Mouse (Mus musculus): ENCODE measurements around the gene Mpp3.
A peak's percentile ranks its signal among the peaks of the same experiment; 100 is the strongest.
"Not testable (repeated sequence)": the region's sequence is repeated elsewhere in the genome, so short reads cannot be mapped to it uniquely, and the experiment has no call there.

Mpp3 gene

DNA sequence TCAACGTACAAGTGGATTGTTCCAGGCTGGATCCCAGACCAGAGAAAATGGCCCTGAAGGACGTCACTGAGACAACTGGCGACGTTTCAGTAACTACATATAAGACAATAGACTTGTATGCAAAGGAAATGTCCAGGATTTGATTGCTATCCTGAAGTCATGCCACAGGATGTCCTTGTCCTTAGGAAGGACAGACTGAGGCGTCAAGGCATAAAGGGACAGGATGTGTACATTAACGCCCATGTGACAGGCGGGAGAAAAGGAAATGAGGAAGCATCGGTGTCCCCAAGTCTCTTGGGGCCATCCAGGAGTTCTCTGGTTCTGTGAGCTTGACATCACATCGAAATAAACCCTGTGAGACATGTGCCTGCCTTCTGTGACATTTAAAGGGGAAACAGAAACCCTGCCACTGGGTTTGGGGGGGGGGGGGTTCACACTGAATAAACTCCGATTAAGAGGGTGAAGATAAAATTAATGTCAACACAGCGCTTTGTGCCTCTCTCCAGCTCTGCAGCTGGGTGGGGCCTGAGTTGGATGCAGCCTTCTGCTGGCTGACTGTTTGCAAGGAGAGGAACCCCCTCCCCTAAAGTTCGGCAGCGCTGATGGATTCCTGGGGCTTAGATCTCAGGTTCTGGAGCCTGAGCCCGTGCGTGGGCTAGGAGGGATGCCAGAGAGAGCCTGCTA, 19.2 kb downstream of the Mpp3 start:
- no peak for DNase-seq

DNA sequence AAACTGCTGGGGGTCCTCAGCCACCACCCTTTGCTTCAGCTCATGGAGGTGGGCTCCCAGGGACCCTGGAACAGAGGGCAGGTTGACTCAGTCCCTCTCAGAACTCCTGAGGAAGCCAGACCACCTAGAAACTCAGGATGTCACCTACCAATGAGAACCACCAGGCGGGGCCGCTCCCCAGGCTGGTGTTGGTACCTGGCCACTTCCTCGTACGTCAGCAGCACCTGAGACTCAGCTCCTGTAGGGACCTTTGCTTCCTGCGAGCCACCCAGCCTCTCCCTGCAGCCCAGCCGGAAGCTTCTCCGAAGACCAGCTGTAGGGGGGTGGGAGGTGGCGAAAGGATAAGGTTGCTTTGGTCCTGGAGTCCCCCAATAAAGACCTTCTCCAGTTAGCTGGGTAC, 19.9 kb downstream of the Mpp3 start:
- no peak for DNase-seq

DNA sequence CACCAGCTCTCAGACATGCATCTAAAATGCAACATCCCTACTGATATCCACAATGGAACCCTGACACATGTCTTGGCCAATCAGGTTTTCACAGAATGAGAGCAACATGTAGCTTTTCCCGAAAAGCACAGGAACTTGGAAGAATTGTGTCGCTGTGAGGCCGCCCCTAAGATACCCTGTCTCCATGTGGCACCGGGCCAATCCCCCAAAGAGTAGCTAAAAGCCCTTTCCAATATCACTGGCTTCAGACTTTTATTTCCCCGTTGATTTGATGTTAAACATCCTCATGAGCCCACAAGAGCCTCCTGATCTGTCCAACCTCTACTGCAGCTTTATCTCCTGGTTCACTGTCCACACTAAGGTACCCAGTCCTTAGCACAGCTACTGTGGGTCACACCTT, 21.6 kb downstream of the Mpp3 start:
- no peak for DNase-seq

DNA sequence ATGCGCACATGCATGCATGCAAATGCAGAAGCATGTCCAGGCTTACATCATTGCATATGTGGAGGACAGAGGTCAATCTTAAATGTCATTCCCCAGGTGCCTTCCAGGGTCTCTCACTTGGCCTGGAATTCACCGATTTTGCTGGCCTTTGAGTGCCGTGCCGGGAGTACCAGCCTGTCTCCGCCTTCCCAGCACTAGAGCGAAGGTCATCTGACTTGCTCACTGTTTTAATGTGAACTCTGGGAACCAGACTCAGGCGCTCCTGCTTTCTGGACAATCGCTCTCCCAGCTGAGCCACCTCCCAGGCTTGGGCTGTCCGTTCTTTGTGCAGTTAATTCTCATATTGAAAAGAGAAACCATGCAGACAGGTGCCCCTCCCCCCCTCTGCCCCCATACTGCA, 22.0 kb downstream of the Mpp3 start:
- DNase-seq = no peak

DNA sequence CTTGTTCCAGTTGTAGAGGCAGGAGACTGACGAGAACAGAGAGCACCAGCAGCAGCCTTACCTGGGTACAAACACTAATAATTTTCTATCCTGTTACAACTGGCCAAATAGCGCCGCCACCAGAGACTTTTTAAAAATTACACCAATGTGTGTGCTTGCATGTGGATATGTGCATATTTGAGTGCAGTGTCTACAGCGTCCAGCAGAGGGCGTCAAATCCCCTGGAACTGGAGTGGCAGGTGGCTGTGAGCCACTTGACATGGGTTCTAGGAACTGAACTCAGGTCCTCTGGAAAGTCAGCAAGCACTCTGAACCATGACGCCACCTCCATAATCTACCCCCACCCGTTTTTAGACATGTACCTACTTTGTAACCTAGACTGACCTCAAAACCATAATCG, 24.0 kb downstream of the Mpp3 start:
- DNase-seq = no peak

DNA sequence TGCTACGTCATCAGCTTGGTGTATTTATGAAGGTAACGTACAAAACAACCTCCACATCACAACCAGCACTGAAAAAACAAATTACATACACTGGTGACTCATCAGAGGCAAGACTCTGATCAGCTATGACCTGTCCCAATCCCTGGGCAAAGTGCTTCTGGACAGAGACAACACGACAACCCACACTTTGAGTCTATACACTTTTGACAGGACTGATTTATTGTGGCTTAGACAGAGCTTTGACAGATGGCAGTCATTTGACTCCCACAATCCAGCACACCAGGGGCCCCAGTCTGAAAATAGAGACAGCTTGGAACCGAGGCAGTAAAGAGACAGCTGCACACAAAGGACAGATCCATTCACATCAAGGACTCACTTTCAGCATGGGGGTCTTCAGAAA, 28.8 kb downstream of the Mpp3 start:
- no peak for DNase-seq

DNA sequence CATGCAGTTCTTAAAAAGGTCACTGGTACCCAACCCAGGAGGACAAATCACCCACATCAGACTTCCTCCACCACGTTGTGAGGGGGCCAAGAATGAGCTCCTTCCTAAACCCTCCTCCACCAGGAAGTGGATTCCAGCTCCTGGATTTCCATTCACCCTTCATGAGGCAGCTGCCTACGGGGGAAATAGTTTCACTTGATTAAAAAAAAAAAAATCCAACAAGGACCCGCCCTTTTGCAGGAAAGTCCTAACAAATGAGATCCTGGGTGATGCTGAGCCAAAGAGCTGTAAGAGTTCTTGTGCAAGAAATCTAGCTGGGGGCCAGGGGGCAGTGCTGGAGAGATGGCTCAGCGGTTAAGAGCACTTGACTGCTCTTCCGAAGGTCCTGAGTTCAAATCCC, 30.0 kb downstream of the Mpp3 start:
- DNase-seq = no peak

DNA sequence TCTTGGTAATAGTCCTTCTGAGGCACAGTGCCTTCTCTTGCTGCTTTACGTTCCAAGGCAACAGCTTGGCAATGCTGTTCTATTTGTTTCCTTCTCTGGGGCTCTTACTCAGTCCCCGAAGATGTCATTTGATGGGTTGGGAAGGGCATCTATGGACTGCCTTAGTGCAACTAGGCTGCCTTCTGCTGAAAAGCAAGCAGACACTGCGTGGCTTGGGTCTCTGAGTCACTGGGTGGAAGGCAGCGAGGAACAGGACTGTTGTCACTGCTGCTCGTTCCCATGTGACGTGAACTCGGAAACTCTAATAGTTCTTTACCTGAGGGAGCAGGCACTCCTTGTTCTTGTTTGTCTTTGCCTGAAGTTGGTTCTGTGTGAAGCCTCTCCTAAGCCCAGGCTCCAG, 32.3 kb downstream of the Mpp3 start:
- no peak for DNase-seq

DNA sequence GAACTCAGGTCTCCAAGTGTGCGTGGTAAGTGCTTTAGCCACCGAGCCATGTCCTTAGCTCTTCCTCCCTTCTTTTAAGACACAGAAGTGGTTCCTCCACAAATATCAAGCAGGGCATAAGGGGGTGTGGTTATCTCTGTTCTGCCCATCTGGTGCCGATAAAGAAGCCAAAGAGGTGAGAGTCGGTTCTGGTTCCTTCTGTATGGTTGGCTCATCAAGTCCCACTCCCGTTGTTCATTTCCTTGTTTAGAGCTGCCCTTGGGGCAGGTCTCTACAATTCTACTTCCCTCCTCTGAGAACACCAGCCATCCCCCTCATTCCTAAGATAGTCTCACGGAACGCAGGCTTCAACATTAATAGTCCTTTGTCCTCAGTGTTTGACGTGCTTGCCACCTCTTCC, 34.2 kb downstream of the Mpp3 start:
- no peak for DNase-seq

DNA sequence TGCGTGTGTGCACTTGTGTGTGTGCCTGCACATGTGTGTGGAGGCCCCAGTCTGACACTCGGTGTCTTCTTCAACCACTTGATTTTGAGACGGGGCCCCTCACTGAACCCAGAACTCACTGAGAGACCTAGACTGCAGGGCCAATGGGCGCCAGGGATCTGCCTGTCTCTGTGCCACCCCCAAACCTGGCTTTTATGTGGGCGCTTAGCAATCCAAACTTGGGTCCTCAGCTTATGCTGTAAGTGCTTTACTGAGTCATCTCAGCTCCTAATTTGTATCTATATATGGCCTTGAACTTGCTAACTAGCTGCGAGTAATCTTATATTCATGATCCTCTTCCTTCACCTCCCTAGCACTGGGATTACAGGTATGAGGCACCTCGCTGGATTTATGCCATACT, 35.9 kb downstream of the Mpp3 start:
- DNase-seq = no peak

DNA sequence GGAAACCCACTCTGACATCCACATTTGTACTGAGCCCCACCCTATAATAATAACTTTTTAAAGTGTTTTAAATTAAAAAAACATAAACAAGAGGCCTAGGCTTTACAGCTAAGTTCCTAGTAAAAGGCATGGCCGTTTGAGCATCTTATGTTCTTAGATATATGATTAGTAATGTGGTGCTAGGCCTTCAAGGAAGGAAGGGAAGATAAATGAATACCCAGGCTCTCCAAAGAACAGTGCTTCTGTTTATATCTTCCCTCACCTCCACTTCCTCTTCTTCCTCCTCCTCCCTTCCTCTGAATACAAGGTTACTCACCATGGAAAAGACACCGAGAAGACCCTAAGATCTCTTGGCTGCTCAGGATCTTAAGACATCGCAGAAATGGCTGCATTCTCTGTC, 36.4 kb downstream of the Mpp3 start:
- no peak for DNase-seq

DNA sequence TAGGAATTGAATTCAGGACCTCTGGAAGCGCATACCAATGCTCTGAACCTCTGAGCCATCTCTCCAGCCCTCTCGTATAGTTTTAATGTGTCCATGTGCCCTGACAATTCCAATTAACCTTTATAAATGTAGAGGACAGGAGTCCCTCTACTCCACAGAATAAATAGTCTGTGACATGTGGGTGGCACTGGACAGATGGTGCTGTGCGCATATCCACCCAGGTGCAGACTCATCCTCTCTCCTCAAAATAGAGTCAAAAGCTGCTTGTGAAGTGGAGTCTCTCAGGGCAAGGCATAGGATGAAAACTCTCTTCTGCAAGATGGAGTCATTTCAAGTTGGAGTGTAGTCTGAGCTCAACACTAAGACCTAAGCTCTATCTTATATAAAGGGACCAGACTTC, 38.0 kb downstream of the Mpp3 start:
- no peak for DNase-seq

DNA sequence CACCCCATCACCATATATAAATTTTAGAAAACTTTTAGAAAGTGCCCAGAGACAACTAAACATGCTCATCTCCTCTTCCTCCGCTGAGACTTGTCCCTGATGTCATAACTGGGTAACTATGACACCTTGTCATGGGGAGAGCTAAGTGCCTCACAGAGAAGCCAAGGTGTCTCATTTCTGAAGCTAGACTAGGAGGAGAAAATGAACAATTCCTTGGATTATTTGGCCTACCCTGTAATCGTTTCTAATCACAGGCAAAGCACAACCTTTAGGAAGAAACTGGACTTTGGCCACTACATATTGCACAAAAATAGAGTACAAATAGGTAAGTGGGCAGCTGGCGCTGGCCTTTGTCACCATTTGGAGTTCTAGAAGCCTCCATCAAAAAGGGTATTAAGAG, 41.3 kb downstream of the Mpp3 start, which contains the start of gene Dusp3:
TSS of gene Dusp3 (minus strand) at position 101 of the 400 bp plus-strand sequence.
- no peak for DNase-seq

DNA sequence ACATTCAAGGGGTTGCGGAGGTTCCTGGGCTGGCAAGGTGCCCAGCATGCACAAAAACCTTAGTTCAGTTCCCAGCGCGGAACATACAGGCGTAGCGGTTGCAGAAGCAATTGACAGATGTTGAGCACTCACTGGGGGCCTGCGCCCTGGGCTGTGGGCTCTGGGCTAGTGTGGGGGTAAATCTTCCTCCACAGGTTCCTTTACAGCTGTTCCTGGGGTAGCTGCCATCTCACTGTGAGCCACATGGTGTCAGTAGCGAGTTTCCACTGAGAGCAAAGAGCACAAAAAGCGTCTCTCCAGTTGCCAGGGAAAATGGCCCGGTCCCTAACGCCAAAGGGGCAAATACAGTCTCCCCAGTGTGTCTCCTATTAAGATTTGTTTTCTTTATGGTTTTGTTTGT, 42.3 kb downstream of the Mpp3 start:
- peak; percentile 52 to 73 for DNase-seq

DNA sequence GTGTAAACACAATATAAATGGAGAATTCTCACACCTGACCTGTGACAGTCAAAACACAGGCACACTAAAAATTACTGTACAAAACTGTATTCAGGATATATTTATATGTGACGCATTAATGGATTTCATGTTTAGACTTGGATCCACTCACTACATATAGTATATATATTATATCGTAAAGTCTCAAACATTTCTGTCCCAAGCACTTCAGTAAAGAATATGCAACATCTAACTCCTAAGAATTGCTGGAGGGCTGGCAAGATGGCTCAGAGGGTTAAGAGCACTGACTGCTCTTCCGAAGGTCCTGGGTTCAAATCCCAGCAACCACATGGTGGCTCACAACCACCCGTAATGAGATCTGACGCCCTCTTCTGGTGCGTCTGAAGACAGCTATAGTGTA, 42.8 kb downstream of the Mpp3 start:
- DNase-seq = not testable (repeated sequence)

DNA sequence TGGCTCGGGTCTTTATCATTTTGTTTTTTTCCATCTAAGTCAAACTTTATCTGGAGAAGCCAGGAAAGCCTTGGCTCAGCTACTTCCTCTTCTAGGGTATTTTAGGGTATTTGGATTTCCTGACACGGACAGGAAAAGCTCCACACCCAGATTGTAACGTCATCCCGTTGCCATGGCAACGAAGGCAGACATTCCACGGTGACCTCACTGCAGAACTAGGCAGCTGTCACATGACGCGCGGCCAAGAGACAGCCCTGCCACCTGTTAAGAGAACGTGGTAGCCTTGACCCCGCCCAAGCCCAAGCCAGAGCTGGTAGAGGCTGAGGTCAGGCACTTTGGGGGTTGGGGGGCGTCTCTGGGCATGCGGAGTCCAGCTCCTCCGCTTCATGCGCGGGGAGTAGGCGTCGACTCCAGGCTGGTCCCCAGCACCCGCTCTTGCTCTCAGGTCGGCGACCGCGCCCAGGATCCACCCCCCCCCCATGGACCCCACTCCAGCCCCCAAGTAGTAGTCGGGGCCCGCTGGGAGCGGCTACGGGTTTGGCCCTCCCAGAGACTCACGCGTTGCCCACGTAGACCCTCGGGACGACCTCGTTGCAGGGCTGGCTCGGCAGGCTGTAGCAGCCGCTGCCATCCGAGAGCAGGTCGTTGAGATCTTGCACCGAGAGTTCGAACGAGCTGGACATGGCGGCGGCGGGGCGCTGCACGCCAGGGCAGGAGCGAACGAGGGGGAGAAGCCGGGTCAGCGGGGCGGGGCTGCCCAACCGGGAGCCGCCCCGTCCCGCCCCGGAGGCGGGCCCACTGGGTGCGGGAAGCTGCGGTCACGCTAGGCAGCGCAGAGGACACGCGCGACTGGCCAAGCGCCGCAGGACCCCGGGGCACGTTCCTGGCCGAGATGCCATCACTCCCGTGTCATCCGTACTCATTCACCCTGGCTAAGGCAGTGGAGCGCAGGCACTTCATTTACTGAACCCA, 43.9 kb downstream of the Mpp3 start, which contains the start of gene Cfap97d1:
TSS of gene Cfap97d1 (plus strand) at position 226 of the 972 bp plus-strand sequence.
- peak; percentile 78 to 81 for DNase-seq

DNA sequence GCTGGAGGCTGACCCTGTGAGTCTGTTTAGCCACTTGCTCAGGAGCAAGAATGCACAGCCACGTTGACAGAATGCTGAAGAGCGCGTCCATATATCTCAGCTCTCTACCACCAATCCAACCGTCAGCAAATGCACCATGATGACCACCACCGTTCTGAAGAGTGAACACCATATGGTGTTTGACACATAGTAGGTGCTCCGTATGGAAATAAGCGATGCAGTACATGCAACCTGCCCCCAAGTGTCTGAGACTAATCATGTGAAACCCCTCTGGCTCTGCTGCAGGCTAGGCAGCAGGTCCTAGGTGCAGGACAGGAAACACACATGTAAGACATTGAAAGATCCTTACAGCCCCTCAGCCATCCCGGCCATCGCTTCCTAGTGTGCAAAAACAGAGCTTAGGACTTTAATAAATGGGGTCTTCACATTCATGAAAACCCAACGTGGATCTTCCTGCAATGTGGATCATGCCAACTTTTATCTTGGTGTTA, 44.8 kb downstream of the Mpp3 start:
- DNase-seq = no peak

DNA sequence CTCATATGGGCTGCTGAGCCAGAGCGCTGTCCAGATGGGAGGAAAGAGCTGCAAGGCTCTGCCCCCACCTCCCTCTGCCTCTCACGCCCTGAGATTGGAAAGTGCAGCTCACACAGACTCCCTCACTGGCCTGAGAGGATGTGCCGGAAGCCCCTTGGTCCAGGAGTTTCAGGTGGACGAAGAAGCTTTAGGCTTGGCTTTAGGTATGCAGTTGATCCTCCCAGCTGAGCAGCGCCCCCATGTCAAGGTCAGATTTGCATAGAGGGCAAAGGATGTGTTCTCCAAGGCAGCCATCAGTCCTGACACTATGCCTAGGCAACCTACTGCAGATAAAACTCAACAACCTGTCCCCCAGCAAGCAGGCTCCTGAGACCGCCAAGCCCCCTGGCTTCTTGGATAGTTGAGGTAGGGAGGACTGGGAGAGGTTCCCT, 45.3 kb downstream of the Mpp3 start:
- DNase-seq = no peak

DNA sequence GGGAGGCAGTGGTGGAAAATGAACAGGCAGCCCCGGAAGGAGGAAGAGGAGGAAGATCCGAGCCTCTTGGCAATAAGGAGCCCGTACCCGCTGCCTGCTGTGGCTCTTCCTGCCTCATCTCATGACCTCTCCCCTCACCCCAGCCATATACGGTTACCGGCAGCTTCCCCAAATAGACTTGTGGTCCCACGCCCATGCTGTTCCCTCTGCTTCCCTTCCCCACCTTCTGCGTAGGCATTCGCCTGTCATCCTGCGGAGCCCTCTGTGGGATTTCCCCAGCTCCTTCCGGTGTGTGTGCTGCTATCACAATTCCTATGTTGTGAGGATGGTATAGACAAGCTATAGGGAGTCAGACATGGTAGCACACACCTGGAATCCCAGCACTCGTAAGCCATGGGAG, 46.4 kb downstream of the Mpp3 start:
- DNase-seq = no peak

DNA sequence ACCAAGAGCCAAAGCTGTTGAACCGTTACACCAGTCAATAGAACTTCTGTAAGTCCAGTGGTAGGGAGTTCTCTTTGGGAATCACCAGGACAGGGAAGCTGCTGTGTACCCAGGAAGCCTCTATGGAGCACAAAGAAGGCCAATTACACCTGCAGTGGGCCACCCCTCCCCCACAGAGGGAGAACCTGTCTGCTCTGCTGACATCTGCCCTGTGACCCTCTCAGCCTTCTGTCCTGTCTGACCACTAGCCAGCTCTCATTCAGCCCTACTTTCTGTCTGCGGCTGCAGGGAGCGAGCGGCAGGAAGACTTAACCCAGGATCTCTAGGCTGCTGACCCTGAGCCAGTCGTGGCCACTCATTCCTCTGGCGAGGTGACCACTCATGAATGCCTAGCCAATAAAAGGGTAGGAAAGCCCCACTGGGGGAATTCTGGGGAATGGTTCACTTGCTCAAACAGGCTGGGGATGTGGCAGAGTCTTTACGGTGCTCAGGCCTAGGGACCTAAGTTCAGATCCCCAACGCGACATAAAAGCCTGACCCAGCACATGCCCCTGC, 47.6 kb downstream of the Mpp3 start:
- DNase-seq = no peak

DNA sequence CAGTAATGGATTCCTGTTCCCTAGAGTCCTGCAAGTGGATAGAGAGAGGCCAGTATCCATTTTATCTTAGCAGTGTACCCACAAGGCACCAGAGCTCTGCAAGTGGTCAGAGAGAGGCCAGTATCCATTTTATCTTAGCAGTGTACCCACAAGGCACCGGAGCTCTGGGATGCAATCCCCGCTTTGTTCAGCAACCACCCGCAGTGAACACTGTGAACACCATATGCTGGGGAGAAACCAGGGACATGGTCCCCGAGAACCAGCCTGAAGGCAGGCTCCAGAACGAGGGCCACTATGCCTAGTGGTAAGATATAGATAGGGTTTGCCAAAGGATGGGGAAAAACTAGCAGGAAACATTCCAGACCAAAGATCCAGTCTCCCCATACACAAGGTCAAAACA, 49.1 kb downstream of the Mpp3 start:
- no peak for DNase-seq

DNA sequence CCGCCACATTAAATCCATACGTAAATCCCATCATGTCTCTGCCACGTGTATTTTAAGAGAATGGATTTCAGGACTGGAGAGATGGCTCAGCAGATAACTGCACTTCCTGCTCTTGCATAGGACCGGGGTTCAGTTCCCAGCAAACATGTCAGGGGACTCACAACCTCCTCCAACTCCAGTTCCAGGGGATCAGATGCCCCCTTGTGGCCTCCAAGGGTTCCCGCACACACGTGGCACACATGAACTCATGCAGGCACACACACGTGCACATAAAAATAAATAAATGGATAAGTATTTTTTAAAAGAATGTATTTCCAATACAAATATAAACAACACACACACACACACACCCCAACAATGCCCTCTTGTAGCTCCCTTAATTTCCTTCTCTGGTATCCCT, 51.3 kb downstream of the Mpp3 start:
- no peak for DNase-seq

DNA sequence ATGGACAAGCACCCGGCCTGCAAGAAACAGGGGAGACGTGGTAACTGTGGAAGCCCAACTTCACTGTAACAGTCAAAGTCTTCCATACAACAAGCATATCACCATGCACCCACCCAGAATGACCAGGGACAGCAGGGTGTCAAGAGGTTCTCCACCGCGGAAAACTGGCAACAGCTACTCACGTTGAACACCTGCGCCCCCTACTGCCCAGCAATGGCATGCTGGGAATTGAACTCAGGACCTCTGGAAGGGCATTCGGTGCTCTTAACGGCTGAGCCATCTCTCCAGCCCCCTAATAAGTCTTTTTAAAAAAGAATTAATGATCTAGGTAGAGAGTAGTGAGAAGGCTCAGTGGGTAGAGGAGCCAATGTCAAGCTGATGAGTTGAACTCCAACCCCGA, 53.3 kb downstream of the Mpp3 start:
- no peak for DNase-seq

DNA sequence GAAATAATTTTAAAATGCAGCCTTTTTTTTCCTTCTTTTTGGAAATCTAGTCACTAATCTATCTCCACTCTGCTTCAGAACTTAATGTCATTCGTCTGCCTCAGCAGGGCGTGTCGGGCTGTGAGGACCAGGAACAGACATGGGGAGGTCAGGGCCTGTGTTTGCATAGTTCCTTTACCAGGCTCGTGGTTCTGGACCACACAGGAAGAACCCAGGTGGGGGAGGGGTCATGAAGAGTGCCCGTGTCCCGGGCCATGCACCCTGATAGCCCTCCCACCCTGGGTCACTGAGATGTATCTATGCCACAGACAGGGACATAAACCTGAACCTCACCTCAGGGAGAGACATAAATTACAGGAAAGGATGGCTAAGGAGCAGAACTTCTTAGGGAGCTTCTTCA, 54.1 kb downstream of the Mpp3 start:
- no peak for DNase-seq
